Mouse (Mus musculus): ENCODE measurements at regions not wholly inside any gene's neighbourhood (a gene's known extent, or its start where the extent isn't known, plus 50 kb on each side); places are given as distances from the start of the nearest gene placed in this dataset.

DNA sequence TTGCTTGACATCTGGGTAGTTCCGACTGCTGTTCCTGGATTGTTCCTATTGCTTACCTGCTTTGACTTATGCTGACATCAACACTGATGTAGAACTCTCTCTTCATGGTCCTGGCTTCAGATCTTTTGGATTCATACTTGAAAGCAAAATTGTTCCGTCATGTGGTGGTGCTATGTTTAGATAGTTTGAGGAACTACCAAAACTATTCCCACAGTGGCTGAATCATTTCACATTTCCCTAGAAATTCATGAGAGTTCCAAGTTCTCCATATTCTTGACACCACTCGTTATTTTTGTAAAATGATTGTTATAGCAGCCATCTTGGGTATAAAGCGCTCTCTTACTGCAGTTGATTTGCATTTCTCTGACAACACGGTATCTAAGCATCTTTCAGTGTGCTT lies 1080.2 kb downstream of the Synb start:
- H3K27me3 ChIP-seq (ENCODE audit: insufficient read depth, low read length) = no peaks in the 10 kb centered on the region
- H3K36me3 ChIP-seq (ENCODE audit: insufficient read depth) = no peaks in the 10 kb centered on the region
- H3K4me1 ChIP-seq (ENCODE audit: insufficient read depth) = no peaks in the 10 kb centered on the region
- no peak overlapping the region for H3K27ac ChIP-seq (ENCODE audit: low read depth, low read length)
- ATAC-seq (no peak), DNase-seq (no peak)
- H3K9me3 ChIP-seq (ENCODE audit: low read length) = no peaks in the 10 kb centered on the region
- TF ChIP-seq CTCF (IDR thresholded peaks at IDR 0.05; ENCODE audit: low read depth) = no peak
- 81% methylated on average over 5 of the region's 5 CpGs for WGBS
- no peak overlapping the region for H3K9ac ChIP-seq
- no peak overlapping the region for H3K4me2 ChIP-seq (ENCODE audit: low read depth)
- no peak overlapping the region for H3K4me3 ChIP-seq (ENCODE audit: low read depth, low read length)

DNA sequence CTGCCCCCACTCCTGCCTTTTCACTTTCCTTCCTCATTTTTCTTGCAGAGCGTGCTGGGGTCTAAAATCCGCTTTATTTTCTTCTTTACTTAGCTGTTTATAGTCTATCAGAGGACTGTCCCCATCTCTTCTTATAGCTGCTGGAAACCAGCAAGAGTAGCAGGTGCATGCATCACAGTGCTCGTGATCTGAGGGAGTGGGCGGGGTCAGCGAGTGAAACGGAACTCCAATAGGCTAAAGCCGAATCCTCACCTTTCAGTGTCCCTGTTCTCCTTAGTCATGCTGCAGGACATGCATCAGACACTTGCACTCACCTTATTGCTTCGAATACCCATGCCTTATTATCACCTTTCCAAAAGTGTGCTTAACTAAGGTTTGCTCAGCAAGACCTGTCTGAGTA lies 1095.3 kb downstream of the Synb start:
- Histone ChIP-seq H3K4me2 (ENCODE audit: low read depth) (peak overlapping the region; percentile 23; the same call in 1 of the 2 replicates), H3K27ac (ENCODE audit: low read depth, low read length) (no peak overlapping the region), H3K4me3 (ENCODE audit: low read depth, low read length) (no peak overlapping the region), H3K27me3 (ENCODE audit: insufficient read depth, low read length) (no peaks in the 10 kb centered on the region), H3K9me3 (ENCODE audit: low read length) (no peaks in the 10 kb centered on the region), H3K4me1 (ENCODE audit: insufficient read depth) (0 out of 2 replicates have a peak, but pooled peaks cover 16% of the 10 kb centered on the region), H3K9ac (peak overlapping the region; percentile 18; the same call in 1 of the 2 replicates), H3K36me3 (ENCODE audit: insufficient read depth) (no peaks in the 10 kb centered on the region)
- DNase-seq (no peak), ATAC-seq (no peak)
- no peak for TF ChIP-seq CTCF (IDR thresholded peaks at IDR 0.05; ENCODE audit: low read depth)
- WGBS = 7% methylated on average over 8 of the region's 8 CpGs

DNA sequence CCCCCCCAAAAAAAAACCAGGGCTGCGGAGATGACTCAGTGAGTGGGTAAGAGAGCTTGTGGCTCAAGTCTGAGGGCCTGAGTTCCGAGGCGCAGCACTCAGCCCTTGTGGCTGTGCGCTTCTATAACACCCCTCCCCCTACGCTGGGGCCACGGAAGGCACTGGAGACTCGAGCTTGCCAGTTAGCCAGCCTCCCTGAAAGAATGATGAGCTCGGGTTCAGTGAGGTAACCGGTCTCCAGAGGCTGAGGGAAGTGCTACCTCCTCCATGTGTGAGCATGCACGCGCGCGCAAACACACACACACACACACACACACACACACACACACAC lies 1096.7 kb downstream of the Synb start:
- H3K27me3 ChIP-seq (ENCODE audit: insufficient read depth, low read length) = no peaks in the 10 kb centered on the region

DNA sequence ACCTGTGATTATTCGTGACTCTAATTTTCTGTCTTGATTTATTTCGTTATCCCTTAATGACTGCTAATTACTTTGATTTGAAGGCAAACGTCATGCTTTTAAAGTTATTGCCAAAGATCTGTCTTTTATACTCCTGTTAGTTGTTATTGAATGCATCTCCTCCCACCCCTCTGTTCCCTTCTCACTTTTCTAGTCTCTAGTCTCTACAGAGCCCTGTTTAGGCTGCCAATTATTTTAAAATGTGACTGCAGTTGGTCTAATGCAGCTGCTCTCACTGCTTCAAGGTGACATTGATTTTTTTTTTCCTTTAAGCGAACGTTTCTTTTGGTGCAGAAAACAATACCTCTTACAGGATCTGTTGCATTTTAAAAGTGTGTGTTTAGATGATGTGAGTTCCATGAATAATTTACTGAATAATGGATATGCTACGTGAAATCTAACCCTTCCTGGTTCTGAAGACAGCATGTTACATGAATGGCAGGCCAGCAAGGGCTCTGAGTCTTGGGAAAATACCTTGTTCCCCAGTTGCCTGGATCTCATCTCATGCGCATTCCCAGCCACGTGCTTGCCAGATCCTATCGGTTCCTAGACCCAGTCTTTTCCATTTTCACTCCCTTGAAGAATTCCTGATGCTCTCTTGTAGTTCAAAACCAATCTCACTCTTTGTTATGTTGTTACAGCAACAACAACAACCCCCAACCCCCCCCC lies 1097.2 kb downstream of the Synb start:
- TF ChIP-seq CTCF (IDR thresholded peaks at IDR 0.05; ENCODE audit: low read depth) = no peak
- ATAC-seq (peak; percentile 92), DNase-seq (peak; percentile 62)
- Histone ChIP-seq H3K9me3 (ENCODE audit: low read length) (no peaks in the 10 kb centered on the region), H3K36me3 (ENCODE audit: insufficient read depth) (no peaks in the 10 kb centered on the region), H3K27ac (ENCODE audit: low read depth, low read length) (peak overlapping the region; percentile 68), H3K4me3 (ENCODE audit: low read depth, low read length) (no peak overlapping the region), H3K9ac (no peak overlapping the region), H3K4me2 (ENCODE audit: low read depth) (peak overlapping the region; percentile 21), H3K4me1 (ENCODE audit: insufficient read depth) (0 out of 2 replicates have a peak, but pooled peaks cover 16% of the 10 kb centered on the region), H3K27me3 (ENCODE audit: insufficient read depth, low read length) (no peaks in the 10 kb centered on the region)
- 10% methylated on average over 9 of the region's 9 CpGs for WGBS

More for the DNA sequence above, 1096.7 kb downstream of the Synb start:
- peak overlapping the region; percentile 21 for H3K4me2 ChIP-seq (ENCODE audit: low read depth)
- H3K4me1 ChIP-seq (ENCODE audit: insufficient read depth) = 0 out of 2 replicates have a peak, but pooled peaks cover 16% of the 10 kb centered on the region
- DNase-seq (no peak), ATAC-seq (peak; percentile 27)
- H3K9me3 ChIP-seq (ENCODE audit: low read length) = no peaks in the 10 kb centered on the region
- no peak overlapping the region for H3K4me3 ChIP-seq (ENCODE audit: low read depth, low read length)
- H3K36me3 ChIP-seq (ENCODE audit: insufficient read depth) = no peaks in the 10 kb centered on the region
- 10% methylated on average over 13 of the region's 13 CpGs for WGBS
- TF ChIP-seq CTCF (IDR thresholded peaks at IDR 0.05; ENCODE audit: low read depth) = no peak
- no peak overlapping the region for H3K9ac ChIP-seq
- H3K27ac ChIP-seq (ENCODE audit: low read depth, low read length) = peak overlapping the region; percentile 68

DNA sequence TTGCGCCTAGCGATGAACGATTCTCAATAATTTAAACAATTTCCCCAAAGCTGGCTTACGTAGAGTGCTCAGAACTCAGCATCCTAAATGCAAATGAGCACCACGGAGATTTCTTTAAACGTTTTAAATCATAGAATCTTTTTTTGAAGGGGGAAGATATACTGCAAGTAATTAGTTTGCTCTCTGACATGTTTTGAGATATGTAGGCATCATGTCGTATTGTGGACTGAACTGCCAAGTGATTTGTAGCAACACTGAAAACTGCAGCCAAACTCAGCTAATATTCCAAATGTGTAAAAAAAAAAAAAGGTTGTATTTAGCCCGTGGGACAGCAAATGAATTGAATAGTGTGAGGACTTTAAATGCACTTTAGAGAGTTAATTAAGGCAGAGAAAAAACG lies 1097.9 kb downstream of the Synb start:
- Histone ChIP-seq H3K4me1 (ENCODE audit: insufficient read depth) (0 out of 2 replicates have a peak, but pooled peaks cover 16% of the 10 kb centered on the region), H3K4me2 (ENCODE audit: low read depth) (0 out of 2 replicates have a peak overlapping the region, but pooled peaks have one; percentile 13), H3K27ac (ENCODE audit: low read depth, low read length) (no peak overlapping the region), H3K9ac (no peak overlapping the region), H3K4me3 (ENCODE audit: low read depth, low read length) (no peak overlapping the region), H3K36me3 (ENCODE audit: insufficient read depth) (no peaks in the 10 kb centered on the region), H3K9me3 (ENCODE audit: low read length) (no peaks in the 10 kb centered on the region), H3K27me3 (ENCODE audit: insufficient read depth, low read length) (no peaks in the 10 kb centered on the region)
- no peak for DNase-seq
- ATAC-seq = peak; percentile 30
- TF ChIP-seq CTCF (IDR thresholded peaks at IDR 0.05; ENCODE audit: low read depth) = no peak
- WGBS = 21% methylated on average over 9 of the region's 9 CpGs

DNA sequence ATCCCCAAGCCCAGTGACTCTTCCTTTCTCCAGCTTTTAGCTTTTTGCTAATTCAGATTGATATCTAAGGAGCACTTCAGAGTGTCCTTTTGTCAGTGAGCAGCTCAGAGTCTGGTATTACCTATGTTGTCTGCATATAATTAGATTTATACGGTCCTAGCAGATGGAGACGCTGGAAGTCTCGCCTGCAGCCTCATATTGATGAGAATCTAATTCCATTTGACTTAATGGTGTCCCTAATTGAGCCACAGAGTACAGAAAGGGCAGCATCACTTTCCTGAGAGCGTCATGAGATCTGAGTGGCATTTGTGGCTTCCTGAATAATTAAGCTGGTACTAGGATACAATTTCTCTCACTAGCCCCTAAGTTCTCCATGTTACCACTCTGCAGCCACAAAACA lies 1104.2 kb downstream of the Synb start:
- Histone ChIP-seq H3K36me3 (ENCODE audit: insufficient read depth) (no peaks in the 10 kb centered on the region), H3K9me3 (ENCODE audit: low read length) (no peaks in the 10 kb centered on the region), H3K4me1 (ENCODE audit: insufficient read depth) (no peaks in the 10 kb centered on the region), H3K9ac (no peak overlapping the region), H3K27me3 (ENCODE audit: insufficient read depth, low read length) (no peaks in the 10 kb centered on the region), H3K27ac (ENCODE audit: low read depth, low read length) (no peak overlapping the region), H3K4me3 (ENCODE audit: low read depth, low read length) (no peak overlapping the region), H3K4me2 (ENCODE audit: low read depth) (no peak overlapping the region)
- 56% methylated on average over 4 of the region's 4 CpGs for WGBS
- no peak for TF ChIP-seq CTCF (IDR thresholded peaks at IDR 0.05; ENCODE audit: low read depth)
- ATAC-seq (no peak), DNase-seq (no peak)

DNA sequence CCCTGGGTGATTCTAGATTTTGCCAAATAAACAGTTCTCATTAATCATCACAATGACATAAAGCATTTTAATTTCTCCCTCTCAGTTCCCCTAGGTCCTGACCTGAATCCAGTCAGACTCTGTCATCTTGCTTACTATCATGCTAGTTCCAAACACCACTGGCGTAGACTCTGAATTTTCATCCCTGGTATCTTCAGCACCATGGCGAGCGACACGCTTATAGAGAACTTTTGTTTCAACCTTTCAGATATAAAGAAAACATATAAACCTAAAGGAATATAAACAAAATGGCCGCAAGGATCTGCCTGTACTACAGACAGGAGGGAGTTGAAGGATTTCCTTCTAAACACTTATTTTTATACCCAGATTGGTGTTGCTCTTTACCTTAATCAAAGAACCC lies 1105.8 kb downstream of the Synb start:
- H3K27me3 ChIP-seq (ENCODE audit: insufficient read depth, low read length) = no peaks in the 10 kb centered on the region

More for the DNA sequence above, 1105.8 kb downstream of the Synb start:
- DNase-seq (no peak), ATAC-seq (no peak)
- no peak overlapping the region for H3K9ac ChIP-seq
- H3K27ac ChIP-seq (ENCODE audit: low read depth, low read length) = no peak overlapping the region
- TF ChIP-seq CTCF (IDR thresholded peaks at IDR 0.05; ENCODE audit: low read depth) = no peak
- H3K4me1 ChIP-seq (ENCODE audit: insufficient read depth) = no peaks in the 10 kb centered on the region
- no peak overlapping the region for H3K4me2 ChIP-seq (ENCODE audit: low read depth)
- H3K36me3 ChIP-seq (ENCODE audit: insufficient read depth) = no peaks in the 10 kb centered on the region
- no peak overlapping the region for H3K4me3 ChIP-seq (ENCODE audit: low read depth, low read length)
- WGBS = 77% methylated on average over 5 of the region's 5 CpGs
- no peaks in the 10 kb centered on the region for H3K9me3 ChIP-seq (ENCODE audit: low read length)

All from forebrain, postnatal 0 days (tissue).